Mouse (Mus musculus) heart, embryonic 16.5 days (tissue): ENCODE measurements around the gene Trpt1. TPM values are rescaled to one million over a fixed set of nuclear protein-coding genes. Genes with fewer than 3 reads are reported as not detected.

ENCODE experiments used
- ATAC-seq: fragments of 200-750 bp; cut with Nextera tagmentation; replicated peaks from 2 replicates; pipeline ENCODE4 v1.8.0; 2017; ENCODE audit warnings: moderate number of reproducible peaks; ENCODE audit not compliant: insufficient read depth, low FRiP score; ENCODE audit errors: extremely low read depth
- H3K27ac ChIP-seq: fragments of 300-500 bp; sonication (generic); 2 replicates; pipeline ENCODE4 v1.5.1; 2014; ENCODE audit warnings: mild to moderate bottlenecking, low read length, control low read depth, moderate library complexity
- H3K27me3 ChIP-seq: fragments of 300-500 bp; sonication (generic); 2 replicates; pipeline ENCODE4 v1.6.1; 2014; ENCODE audit warnings: low read length, mixed read lengths; ENCODE audit not compliant: control insufficient read depth, insufficient read depth
- H3K36me3 ChIP-seq: fragments of 300-500 bp; sonication (generic); 2 replicates; pipeline ENCODE4 v1.6.1; 2014; ENCODE audit not compliant: control insufficient read depth, insufficient read depth
- H3K4me1 ChIP-seq: fragments of 300-500 bp; sonication (generic); 2 replicates; pipeline ENCODE4 v1.6.1; 2014; ENCODE audit warnings: low read length, mixed read lengths; ENCODE audit not compliant: control insufficient read depth, insufficient read depth
- H3K4me2 ChIP-seq: fragments of 300-500 bp; sonication (generic); 2 replicates; pipeline ENCODE4 v1.6.1; 2014; ENCODE audit warnings: low read depth, mild to moderate bottlenecking, control low read depth, low read length
- H3K4me3 ChIP-seq: fragments of 300-500 bp; sonication (generic); 2 replicates; pipeline ENCODE4 v1.5.1; 2014; ENCODE audit warnings: mild to moderate bottlenecking, control low read depth, low read length
- H3K9ac ChIP-seq: fragments of 300-500 bp; sonication (generic); 2 replicates; pipeline ENCODE4 v1.6.1; 2014; ENCODE audit warnings: low read length, control low read depth
- H3K9me3 ChIP-seq: fragments of 300-500 bp; sonication (generic); replicated peaks from 2 replicates; pipeline ENCODE4 v1.6.1; 2016; ENCODE audit warnings: low read length; ENCODE audit not compliant: control insufficient read depth
- WGBS: fragments of 180-500 bp; shearing (Covaris S2); extraction: QIAGEN DNeasy Blood & Tissue Kit; methylation state at CpG from one replicate; pipeline ENCODE4 v1.1.7; 2014; 5-methylcytosine and 5-hydroxymethylcytosine counted together
- polyA plus RNA-seq: library from polyadenylated mRNA; unstranded; fragments of >200 nt; fragmentation: Nextera tagmentation; extraction: Ambion mirVana; gene quantifications from 2 replicates; pipeline ENCODE4 v1.2.1, GENCODE M21; 2015

Gene Trpt1
- polyA plus RNA-seq, 1 experiment from 2014 or later: 17.0 TPM

DNA sequence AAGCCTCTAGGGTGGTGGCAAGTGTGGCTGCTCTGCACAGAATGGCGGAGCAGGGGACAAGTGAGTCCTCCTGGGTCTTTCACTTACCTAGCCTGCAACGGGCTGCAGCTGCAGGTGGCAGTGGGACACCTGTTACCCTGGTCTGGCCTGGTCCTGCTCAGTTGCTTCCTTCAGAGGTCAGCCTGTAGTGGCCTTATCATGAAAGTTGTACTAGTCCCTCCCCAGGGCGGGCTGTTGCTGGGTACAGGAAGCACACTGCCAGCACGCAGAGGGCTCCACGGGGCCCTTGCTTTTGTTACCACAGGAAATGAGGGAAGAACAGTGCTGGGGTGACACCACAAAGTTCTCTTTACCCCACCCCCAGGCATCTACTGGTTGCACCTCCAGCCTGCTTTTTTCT lies 23.3 kb downstream of the Trpt1 start, which contains the start of gene Fermt3:
Gene Fermt3 (minus strand): TSS at position 279 of the 400 bp plus-strand sequence.
- ATAC-seq: peak; percentile 47
- 58% methylated on average over 5 of the region's 5 CpGs for WGBS
- H3K4me2 ChIP-seq: peak within 1 kb of the TSS; percentile 27

DNA sequence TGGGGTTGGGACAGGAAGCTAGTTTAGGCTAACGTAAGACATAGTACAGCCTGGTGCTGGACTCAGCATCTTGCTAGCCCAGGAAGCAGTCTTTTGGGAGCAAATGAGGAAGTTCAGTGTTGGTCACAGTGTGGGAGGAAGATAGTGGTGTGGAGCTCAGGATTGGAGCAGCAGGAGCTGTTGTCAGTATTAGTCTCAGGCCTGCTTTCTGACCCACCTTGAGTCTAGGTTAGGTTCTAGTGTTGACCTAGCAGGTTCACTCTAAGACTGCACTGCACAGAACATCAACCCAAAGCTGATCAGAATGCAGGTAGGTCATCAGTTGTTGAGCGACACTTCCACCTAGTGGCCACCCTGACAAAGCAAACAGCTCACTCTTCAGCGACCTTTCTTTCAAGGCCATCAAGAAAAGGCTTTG lies 24.3 kb downstream of the Trpt1 start:
- 0 out of 2 replicates have a peak overlapping the region, but pooled peaks have one; percentile 25 for H3K27ac ChIP-seq
- H3K4me2 ChIP-seq: no peak overlapping the region
- H3K4me1 ChIP-seq: peaks cover 6% of the 10 kb centered on the region; the same call in 1 of the 2 replicates
- H3K4me3 ChIP-seq: no peak overlapping the region
- ATAC-seq: no peak
- H3K36me3 ChIP-seq: peaks cover 47% of the 10 kb centered on the region
- H3K9ac ChIP-seq: no peak overlapping the region
- WGBS: 42% methylated on average over 3 of the region's 3 CpGs
- no peaks in the 10 kb centered on the region for H3K9me3 ChIP-seq
- H3K27me3 ChIP-seq: no peaks in the 10 kb centered on the region

More for the DNA sequence above, 23.3 kb downstream of the Trpt1 start, which contains the start of gene Fermt3:
- Histone ChIP-seq H3K9ac (peak within 1 kb of the TSS; percentile 34; the same call in 1 of the 2 replicates), H3K4me3 (peak within 1 kb of the TSS; percentile 37), H3K36me3 (peaks cover 37% of the 10 kb centered on the region), H3K27ac (peak within 1 kb of the TSS; percentile 65), H3K9me3 (no peaks in the 10 kb centered on the region), H3K27me3 (no peaks in the 10 kb centered on the region), H3K4me1 (peaks cover 6% of the 10 kb centered on the region; the same call in 1 of the 2 replicates)

- Histone ChIP-seq H3K27ac (no peak overlapping the region), H3K9me3 (no peaks in the 10 kb centered on the region), H3K4me1 (no peaks in the 10 kb centered on the region), H3K9ac (no peak overlapping the region), H3K36me3 (peaks cover 87% of the 10 kb centered on the region), H3K27me3 (no peaks in the 10 kb centered on the region), H3K4me3 (no peak overlapping the region), H3K4me2 (no peak overlapping the region)
- WGBS: 86% methylated on average over 5 of the region's 5 CpGs
- no peak for ATAC-seq
Observed at GRCm38 (mm10) chr19:7029531-7029930, 33.6 kb downstream of the Trpt1 start.

DNA sequence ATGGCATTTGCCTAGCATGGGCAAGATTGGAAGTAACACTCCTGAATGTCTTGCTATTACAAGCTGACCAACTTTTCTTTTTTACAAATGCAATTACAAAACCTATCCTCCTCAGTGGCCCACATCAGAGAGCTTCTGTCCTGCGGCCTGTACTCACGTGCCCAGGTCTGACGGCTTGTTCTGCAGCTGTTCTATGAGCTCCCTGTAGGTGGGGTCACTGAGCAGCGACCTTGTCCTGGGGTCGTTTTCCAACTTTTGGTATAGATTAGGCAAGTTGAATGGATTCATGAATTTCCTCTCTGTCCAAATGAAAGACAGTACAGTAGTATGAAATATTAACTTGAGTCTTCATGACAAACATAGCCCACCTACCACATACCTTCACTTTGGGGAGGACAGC lies 38.1 kb downstream of the Trpt1 start:
- WGBS: 88% methylated on average over 5 of the region's 5 CpGs
- ATAC-seq: no peak
- no peaks in the 10 kb centered on the region for H3K9me3 ChIP-seq
- H3K27ac ChIP-seq: no peak overlapping the region
- no peak overlapping the region for H3K4me2 ChIP-seq
- H3K4me1 ChIP-seq: peaks cover 23% of the 10 kb centered on the region
- H3K27me3 ChIP-seq: no peaks in the 10 kb centered on the region
- H3K36me3 ChIP-seq: peaks cover 57% of the 10 kb centered on the region
- no peak overlapping the region for H3K4me3 ChIP-seq
- no peak overlapping the region for H3K9ac ChIP-seq

DNA sequence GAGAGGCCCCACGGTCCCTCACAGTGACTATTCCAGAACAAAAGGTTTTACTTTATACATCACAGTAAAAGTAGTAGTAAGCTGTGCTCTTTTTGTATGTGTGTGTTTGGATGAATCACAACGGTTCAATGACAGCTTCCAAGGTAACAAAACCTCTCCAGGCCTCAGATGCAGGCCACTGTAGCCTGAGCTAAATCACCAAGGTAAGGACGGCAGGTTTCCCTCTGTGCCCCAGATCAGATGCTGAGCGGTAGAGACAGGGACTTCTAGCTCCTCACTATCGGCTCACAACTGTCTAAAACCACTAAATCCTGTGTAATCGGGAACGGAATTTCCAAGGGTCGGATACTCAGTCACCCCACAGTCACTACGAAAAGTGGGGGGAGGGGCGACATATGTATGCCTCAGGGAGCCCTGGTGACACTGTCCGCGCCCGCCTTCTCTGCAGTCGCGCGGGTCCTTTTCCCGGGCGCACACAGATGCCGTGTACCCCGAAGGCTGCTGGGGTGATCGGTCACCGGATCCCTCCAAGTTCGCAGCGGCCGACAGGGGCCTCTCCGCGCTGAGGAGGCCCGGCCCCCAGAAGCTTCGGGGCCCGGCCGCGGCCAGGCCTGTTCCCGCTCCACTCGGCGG lies 43.3 kb downstream of the Trpt1 start:
- Histone ChIP-seq H3K27me3 (no peaks in the 10 kb centered on the region), H3K4me3 (peak overlapping the region; percentile 96), H3K4me2 (peak overlapping the region; percentile 88), H3K9ac (peak overlapping the region; percentile 97), H3K27ac (peak overlapping the region; percentile 91), H3K36me3 (peaks cover 11% of the 10 kb centered on the region), H3K4me1 (peaks cover 29% of the 10 kb centered on the region), H3K9me3 (no peaks in the 10 kb centered on the region)
- 2% methylated on average over 35 of the region's 35 CpGs for WGBS
- ATAC-seq: peak; percentile 10

DNA sequence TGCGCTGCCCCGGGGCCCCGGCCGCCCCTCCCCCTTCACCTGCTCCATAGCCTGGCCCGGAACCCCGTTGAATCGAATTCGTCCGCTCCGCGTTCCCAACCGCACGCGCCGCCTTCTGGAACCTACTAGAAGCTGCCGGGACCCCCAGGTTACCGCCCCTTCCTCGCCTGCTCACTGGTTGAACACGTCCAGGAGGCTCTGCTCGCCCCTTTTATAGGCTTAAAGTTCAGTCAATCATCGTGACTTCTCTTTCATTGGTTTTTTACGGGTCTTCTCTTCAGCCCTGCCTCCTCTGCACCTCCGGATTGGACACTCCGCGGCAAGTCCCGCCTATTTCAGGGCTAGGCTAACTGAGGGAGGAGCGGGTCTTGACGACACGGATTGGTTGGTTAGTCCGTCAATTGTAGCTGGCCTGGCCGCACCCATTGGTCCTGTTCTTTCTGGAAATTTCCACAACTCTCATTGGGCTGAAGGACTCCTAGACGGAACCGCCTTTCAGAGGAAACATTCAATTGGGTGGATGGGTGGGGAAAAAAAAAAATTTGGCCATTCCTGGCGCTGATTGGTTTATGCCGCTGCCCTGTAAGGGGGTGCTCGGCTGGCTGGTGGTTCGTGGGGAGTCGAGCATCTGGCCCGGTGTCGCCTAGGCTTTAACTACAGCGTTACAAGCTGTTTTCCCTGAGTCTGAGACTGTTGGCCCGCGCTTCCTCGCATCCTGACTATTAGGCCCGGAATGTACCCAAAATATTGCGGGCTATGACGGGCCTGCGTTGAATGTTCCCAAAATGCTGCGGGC lies 44.1 kb downstream of the Trpt1 start, which contains the start of gene Stip1:
Gene Stip1 (minus strand): TSS at position 127 of the 796 bp plus-strand sequence.
- H3K9ac ChIP-seq: peak within 1 kb of the TSS; percentile 97
- H3K36me3 ChIP-seq: peaks cover 5% of the 10 kb centered on the region
- no peaks in the 10 kb centered on the region for H3K9me3 ChIP-seq
- H3K27ac ChIP-seq: peak within 1 kb of the TSS; percentile 97
- under 1% methylated on average over 49 of the region's 49 CpGs for WGBS
- peak within 1 kb of the TSS; percentile 96 for H3K4me3 ChIP-seq
- H3K4me1 ChIP-seq: peaks cover 36% of the 10 kb centered on the region
- peak; percentile 97 for ATAC-seq
- no peaks in the 10 kb centered on the region for H3K27me3 ChIP-seq
- peak within 1 kb of the TSS; percentile 92 for H3K4me2 ChIP-seq

GRCm38 (mm10) chr19:7040637-7041130 lies 44.8 kb downstream of the Trpt1 start:
- 16% methylated on average over 13 of the region's 13 CpGs for WGBS
- H3K27me3 ChIP-seq: no peaks in the 10 kb centered on the region
- H3K4me3 ChIP-seq: peak overlapping the region; percentile 64
- peaks cover 36% of the 10 kb centered on the region for H3K4me1 ChIP-seq
- ATAC-seq: 0 out of 2 replicates have a peak, but pooled peaks have one; percentile 0
- peak overlapping the region; percentile 92 for H3K4me2 ChIP-seq
- peak overlapping the region; percentile 97 for H3K27ac ChIP-seq
- no peaks in the 10 kb centered on the region for H3K36me3 ChIP-seq
- peak overlapping the region; percentile 87 for H3K9ac ChIP-seq
- H3K9me3 ChIP-seq: no peaks in the 10 kb centered on the region

DNA sequence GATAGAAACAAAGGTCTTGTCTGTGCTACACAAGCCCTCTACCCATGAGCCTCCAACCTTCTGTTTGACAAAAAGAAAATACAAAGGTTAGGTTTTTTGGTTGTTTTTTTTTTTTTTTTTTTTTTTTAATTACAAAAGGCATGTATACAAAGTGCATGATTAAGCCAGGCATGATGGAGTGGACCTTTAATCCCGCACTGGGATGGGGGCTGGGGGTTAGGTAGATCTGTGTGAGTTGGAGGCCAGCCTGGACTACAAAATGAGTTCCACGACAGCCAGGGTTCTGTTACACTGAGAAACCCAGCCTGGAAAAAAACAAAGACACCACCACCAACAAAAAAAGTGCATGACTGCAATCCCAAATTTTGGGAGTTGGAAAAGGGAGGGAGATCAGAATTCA lies 45.2 kb downstream of the Trpt1 start:
- no peak for ATAC-seq
- WGBS: 93% methylated on average over 2 of the region's 2 CpGs
- Histone ChIP-seq H3K9me3 (no peaks in the 10 kb centered on the region), H3K4me1 (peaks cover 36% of the 10 kb centered on the region), H3K36me3 (no peaks in the 10 kb centered on the region), H3K9ac (peak overlapping the region; percentile 87; the same call in 1 of the 2 replicates), H3K27ac (peak overlapping the region; percentile 97), H3K27me3 (no peaks in the 10 kb centered on the region), H3K4me2 (peak overlapping the region; percentile 92; the same call in 1 of the 2 replicates), H3K4me3 (no peak overlapping the region; the same call in 1 of the 2 replicates)
